Mouse (Mus musculus) Muller cell, postnatal 12 days (primary cell): ENCODE measurements around the gene Usp37.

Source experiments
- DNase-seq: peaks from one replicate; pipeline ENCODE4 v3.0.0-alpha.2; 2015; ENCODE audit errors: inconsistent ontology term

Usp37 gene

GRCm38 (mm10) chr1:74485792-74486191 lies 58.3 kb downstream of the Usp37 start:
- DNase-seq: no peak

DNA sequence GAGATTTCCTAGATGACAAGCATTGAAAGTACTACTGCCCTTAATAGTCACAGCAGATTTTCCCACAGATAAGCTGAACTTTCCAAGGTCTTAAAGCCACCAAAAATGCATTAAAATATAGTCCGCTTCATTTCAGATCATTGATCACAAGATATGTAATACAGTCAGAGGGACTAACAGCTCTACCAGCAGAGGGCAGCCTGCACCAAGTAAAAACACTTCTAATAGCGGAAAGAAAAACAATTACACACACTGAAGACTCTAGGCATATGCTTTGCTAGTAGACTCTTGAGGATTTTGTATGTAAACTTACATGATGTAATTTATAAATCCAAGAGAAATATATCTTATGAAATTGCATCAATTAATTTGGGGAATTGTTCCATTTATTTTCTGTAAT lies 83.8 kb downstream of the Usp37 start:
- DNase-seq: peak; percentile 16

GRCm38 (mm10) chr1:74452611-74453045 lies 91.5 kb downstream of the Usp37 start:
- peak; percentile 60 for DNase-seq

DNA sequence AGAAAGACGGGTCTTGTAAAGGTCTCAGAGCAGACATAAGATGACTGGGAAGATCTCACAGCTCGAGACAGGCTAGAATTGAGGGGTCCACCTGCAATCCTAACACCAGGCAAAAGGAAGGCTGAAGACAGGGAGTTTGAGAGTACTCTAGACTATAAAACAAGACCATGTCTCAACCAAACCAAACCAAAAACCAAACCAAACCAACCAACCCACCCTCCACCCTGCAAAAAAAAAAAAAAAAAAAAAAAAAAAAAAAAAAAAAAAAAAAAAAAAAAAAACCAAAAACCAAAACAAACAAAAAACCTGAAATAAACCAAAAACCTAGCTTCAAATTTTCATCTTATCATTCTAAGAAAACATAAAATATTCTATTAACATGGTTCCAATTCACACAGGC lies 99.5 kb downstream of the Usp37 start:
- DNase-seq: no peak

GRCm38 (mm10) chr1:74439166-74439876 lies 104.8 kb downstream of the Usp37 start:
- DNase-seq: no peak

GRCm38 (mm10) chr1:74437702-74438427 lies 106.2 kb downstream of the Usp37 start:
- DNase-seq: peak; percentile 55

GRCm38 (mm10) chr1:74435563-74435962 lies 108.5 kb downstream of the Usp37 start:
- DNase-seq: no peak

DNA sequence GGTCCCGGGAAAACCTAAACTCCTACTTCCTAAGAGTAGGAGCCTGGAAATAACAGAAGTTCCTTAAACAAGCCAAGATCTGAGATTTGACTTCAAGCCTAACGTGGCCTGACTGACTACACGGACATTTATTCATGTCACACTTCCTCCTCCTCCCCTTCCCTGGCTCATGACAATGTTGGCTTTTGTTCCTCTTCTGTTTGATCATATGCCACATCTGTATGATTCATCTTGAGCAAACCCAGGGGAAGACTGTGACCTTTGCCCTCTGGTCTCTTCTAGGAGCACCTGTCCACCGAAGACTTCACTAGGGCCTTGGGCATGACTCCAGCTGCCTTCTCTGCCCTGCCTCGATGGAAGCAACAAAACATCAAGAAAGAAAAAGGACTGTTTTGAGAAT lies 109.5 kb downstream of the Usp37 start:
- DNase-seq: no peak

- no peak for DNase-seq
Observed at GRCm38 (mm10) chr1:74433220-74433619, 110.9 kb downstream of the Usp37 start.

GRCm38 (mm10) chr1:74425845-74426244 lies 118.2 kb downstream of the Usp37 start:
- DNase-seq: no peak

DNA sequence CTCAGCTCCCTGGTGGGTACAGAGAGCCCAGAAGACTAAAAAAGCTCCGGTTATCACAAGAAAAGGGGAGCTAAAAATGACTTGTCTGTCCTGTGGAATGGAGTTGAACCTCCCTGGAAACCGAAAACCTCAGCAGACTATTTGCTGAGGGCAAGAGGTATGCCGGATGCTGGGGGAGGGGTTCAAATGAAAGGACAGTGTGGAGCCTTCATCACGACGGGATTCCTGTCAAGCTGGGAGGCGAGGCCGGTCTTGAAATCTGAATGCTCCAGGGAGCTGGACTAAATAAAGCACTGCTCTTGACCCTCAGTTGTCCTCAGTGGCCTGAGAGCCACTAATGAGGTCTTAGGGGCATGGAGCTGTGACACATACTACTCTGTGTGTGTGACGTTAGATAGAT lies 120.9 kb downstream of the Usp37 start:
- DNase-seq: no peak

- peak; percentile 33 for DNase-seq
Observed at GRCm38 (mm10) chr1:74419440-74419794, 124.7 kb downstream of the Usp37 start.

GRCm38 (mm10) chr1:74418747-74419439 lies 125.2 kb downstream of the Usp37 start:
- peak; percentile 58 for DNase-seq

GRCm38 (mm10) chr1:74415143-74415542 lies 128.9 kb downstream of the Usp37 start:
- peak; percentile 60 for DNase-seq

DNA sequence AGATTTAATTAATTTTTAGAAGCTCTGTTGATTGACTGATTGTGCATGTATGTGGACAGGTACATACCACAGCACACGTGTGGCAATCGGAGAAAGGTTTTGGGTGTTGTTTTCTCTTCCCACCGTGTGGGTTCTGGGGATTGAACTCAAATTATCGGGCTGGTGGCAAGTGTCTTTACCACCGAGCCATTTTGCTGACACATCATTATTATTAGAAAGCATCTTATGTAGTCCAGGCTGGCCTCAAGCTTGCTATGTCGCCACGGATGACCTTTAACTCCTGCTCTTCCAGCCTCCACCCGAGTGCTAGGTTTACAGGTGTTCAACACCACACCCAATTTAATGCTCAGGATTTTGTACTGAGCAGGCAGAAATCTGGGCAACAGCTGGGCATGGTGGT lies 131.4 kb downstream of the Usp37 start:
- no peak for DNase-seq

DNA sequence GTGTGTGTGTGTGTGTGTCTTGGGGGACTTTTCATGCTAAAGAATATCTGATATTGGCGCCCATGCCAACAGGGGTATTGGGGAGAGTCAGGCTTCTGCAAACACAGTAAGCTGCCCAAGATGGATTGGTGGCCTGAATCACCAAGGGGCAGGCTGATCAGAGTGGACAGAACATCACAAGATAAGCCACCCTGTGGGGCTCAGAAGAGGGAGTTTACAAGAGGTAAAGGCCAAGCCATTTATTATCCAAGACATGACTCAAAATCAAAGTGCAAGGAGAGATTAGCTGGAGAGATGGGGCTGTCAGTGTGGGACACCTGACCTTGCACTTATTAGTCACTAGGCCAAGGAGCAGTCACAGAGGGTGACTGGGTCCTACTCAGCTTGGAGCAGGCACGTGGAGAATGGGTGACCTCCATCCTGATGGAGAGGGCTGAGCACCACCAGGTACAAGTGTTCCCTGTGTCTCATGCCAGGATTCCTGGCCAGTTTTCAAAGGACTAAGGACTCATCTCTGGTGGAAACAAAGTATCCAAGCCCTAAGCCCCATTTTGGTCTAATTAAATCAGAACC lies 132.2 kb downstream of the Usp37 start:
- no peak for DNase-seq

DNA sequence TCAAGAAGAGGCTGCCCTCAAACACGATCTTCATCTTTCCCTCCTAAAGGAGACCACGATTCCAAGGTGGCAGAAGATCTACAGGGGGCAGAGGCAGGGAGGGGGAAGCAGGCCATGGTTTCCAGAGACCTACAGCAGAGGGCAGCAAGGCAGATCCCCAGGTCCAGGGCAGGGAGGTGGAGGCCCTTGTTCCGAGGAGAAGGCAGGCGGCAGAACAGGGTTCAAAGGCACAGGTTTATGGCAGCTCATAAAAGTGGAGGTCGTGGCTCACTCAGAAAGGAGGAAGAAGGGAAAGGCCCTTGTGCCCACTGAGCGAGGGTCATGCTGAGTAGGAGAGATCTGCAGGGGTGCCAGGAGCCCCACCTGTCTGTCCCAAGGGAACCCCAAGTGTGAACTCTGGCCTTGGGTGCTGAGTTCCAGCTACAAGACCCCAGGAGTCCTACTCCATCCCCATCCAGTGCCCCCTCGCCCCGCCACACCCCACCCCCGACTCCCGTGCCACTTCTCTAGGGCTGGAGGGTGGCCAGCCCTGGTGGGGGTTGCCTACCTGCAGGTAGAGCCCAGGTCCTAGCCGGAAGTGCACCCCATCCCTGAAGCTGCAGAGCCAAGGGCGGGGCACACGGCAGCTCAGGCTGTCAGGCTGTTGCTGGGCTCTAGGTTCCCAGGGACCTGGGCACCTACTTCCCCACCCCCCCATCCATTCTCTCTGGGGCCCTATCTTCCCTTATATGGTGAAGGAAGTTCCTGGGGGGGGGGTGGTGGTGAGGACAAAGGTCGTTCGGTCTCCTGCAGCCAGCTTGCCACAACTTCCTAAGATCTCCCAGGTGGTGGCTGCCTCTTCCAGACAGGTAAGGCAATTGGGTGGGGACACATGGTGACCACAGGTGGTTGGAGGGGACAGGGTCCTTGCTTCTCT lies 135.2 kb downstream of the Usp37 start, which contains the start of gene Vil1:
Gene Vil1 (plus strand): TSS at position 788 of the 916 bp plus-strand sequence.
- no peak for DNase-seq

DNA sequence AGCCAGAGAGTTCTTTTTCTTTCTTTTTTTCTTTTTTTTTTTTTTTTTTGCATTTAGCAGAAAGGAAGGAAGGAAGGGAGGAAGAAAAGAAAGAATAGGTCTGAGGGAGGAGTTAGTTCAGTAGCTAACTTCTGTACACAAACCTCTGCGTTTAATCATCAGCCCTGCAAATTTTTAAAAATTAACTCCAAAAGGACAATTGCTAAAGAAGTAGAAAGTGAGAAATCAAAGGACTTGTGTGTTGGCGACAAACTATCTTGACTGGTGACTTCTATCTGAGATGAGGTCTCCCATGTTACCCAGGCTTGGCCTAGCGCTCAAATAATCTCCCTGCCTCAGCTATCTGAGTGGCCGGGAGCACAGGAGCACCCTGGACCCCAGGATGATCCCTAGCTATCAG lies 139.9 kb downstream of the Usp37 start:
- no peak for DNase-seq

GRCm38 (mm10) chr1:74401015-74401702 lies 142.9 kb downstream of the Usp37 start:
- DNase-seq: no peak

- DNase-seq: no peak
Observed at GRCm38 (mm10) chr1:74400531-74400930, 143.6 kb downstream of the Usp37 start.
